Mouse (Mus musculus): ENCODE data around the gene Midn. TPM values are rescaled to one million over a fixed set of nuclear protein-coding genes. Genes with fewer than 3 reads are reported as not detected.

Gene Midn
- polyA plus RNA-seq, 1 experiment from 2014 or later: 3.1 TPM

- no peaks in the 10 kb centered on the region for H3K9me3 ChIP-seq (replicated peaks)
- H3K27me3 ChIP-seq: peaks cover 11% of the 10 kb centered on the region
- peak; percentile 20; the same call in 1 of the 2 replicates for ATAC-seq (ENCODE audit: insufficient read depth)
- H3K27ac ChIP-seq (replicated peaks): 0 out of 2 replicates have a peak overlapping the region, but pooled peaks have one; percentile 2
- H3K4me2 ChIP-seq: no peak overlapping the region
- no peak overlapping the region for H3K4me3 ChIP-seq (replicated peaks)
- peaks cover 73% of the 10 kb centered on the region for H3K36me3 ChIP-seq (replicated peaks)
- peaks cover 74% of the 10 kb centered on the region for H3K4me1 ChIP-seq (replicated peaks)
- whole genome bisulfite sequencing (ENCODE audit: insufficient replicate concordance): 81% methylated on average over 18 of the region's 18 CpGs
- no peak overlapping the region for H3K9ac ChIP-seq
These were observed 17.6 kb upstream of the Midn start for GRCm38 (mm10) chr10:80130403-80131031.

- Histone ChIP-seq H3K9ac (no peak overlapping the region), H3K27me3 (peaks cover 20% of the 10 kb centered on the region), H3K36me3 (replicated peaks) (peaks cover 63% of the 10 kb centered on the region), H3K27ac (replicated peaks) (no peak overlapping the region), H3K4me1 (replicated peaks) (peaks cover 74% of the 10 kb centered on the region), H3K4me3 (replicated peaks) (no peak overlapping the region), H3K4me2 (peak overlapping the region; percentile 3; the same call in 1 of the 2 replicates), H3K9me3 (replicated peaks) (no peaks in the 10 kb centered on the region)
- ATAC-seq (ENCODE audit: insufficient read depth): no peak
- 42% methylated on average over 55 of the region's 55 CpGs for WGBS (ENCODE audit: insufficient replicate concordance)
These were observed 16.6 kb upstream of the Midn start for GRCm38 (mm10) chr10:80131316-80131951.

GRCm38 (mm10) chr10:80131952-80132350, 16.1 kb upstream of the Midn start:
- Histone ChIP-seq H3K4me2 (peak overlapping the region; percentile 3; the same call in 1 of the 2 replicates), H3K4me3 (replicated peaks) (no peak overlapping the region), H3K4me1 (replicated peaks) (peaks cover 74% of the 10 kb centered on the region), H3K27me3 (peaks cover 25% of the 10 kb centered on the region), H3K27ac (replicated peaks) (no peak overlapping the region), H3K36me3 (replicated peaks) (peaks cover 58% of the 10 kb centered on the region), H3K9ac (no peak overlapping the region), H3K9me3 (replicated peaks) (no peaks in the 10 kb centered on the region)
- no peak for ATAC-seq (ENCODE audit: insufficient read depth)
- 72% methylated on average over 27 of the region's 27 CpGs for WGBS (ENCODE audit: insufficient replicate concordance)

GRCm38 (mm10) chr10:80133226-80133849, 14.7 kb upstream of the Midn start:
- ATAC-seq (ENCODE audit: insufficient read depth): no peak
- Histone ChIP-seq H3K9me3 (replicated peaks) (no peaks in the 10 kb centered on the region), H3K4me2 (no peak overlapping the region), H3K4me3 (replicated peaks) (no peak overlapping the region), H3K36me3 (replicated peaks) (peaks cover 44% of the 10 kb centered on the region), H3K27ac (replicated peaks) (no peak overlapping the region), H3K4me1 (replicated peaks) (peaks cover 74% of the 10 kb centered on the region), H3K27me3 (peaks cover 39% of the 10 kb centered on the region), H3K9ac (no peak overlapping the region)
- WGBS (ENCODE audit: insufficient replicate concordance): 63% methylated on average over 8 of the region's 8 CpGs

GRCm38 (mm10) chr10:80134421-80134820, 13.7 kb upstream of the Midn start:
- peaks cover 76% of the 10 kb centered on the region for H3K4me1 ChIP-seq (replicated peaks)

GRCm38 (mm10) chr10:80135161-80135560, 12.9 kb upstream of the Midn start:
- Histone ChIP-seq H3K36me3 (replicated peaks) (peaks cover 26% of the 10 kb centered on the region), H3K4me1 (replicated peaks) (peaks cover 76% of the 10 kb centered on the region), H3K27ac (replicated peaks) (no peak overlapping the region), H3K4me2 (no peak overlapping the region), H3K9ac (no peak overlapping the region), H3K9me3 (replicated peaks) (no peaks in the 10 kb centered on the region), H3K4me3 (replicated peaks) (no peak overlapping the region), H3K27me3 (peaks cover 57% of the 10 kb centered on the region)
- WGBS (ENCODE audit: insufficient replicate concordance): 78% methylated on average over 10 of the region's 10 CpGs
- no peak for ATAC-seq (ENCODE audit: insufficient read depth)

More at GRCm38 (mm10) chr10:80134421-80134820, 13.7 kb upstream of the Midn start:
- peaks cover 34% of the 10 kb centered on the region for H3K36me3 ChIP-seq (replicated peaks)
- no peaks in the 10 kb centered on the region for H3K9me3 ChIP-seq (replicated peaks)
- no peak for ATAC-seq (ENCODE audit: insufficient read depth)
- H3K9ac ChIP-seq: no peak overlapping the region
- WGBS (ENCODE audit: insufficient replicate concordance): 85% methylated on average over 9 of the region's 9 CpGs
- H3K27ac ChIP-seq (replicated peaks): no peak overlapping the region
- H3K4me3 ChIP-seq (replicated peaks): no peak overlapping the region
- peaks cover 50% of the 10 kb centered on the region for H3K27me3 ChIP-seq
- no peak overlapping the region for H3K4me2 ChIP-seq

GRCm38 (mm10) chr10:80135641-80136040, 12.4 kb upstream of the Midn start:
- no peak overlapping the region for H3K27ac ChIP-seq (replicated peaks)
- no peak overlapping the region for H3K4me2 ChIP-seq
- no peak overlapping the region for H3K9ac ChIP-seq
- no peak overlapping the region for H3K4me3 ChIP-seq (replicated peaks)
- H3K9me3 ChIP-seq (replicated peaks): no peaks in the 10 kb centered on the region
- ATAC-seq (ENCODE audit: insufficient read depth): no peak
- 70% methylated on average over 1 of the region's 1 CpGs for WGBS (ENCODE audit: insufficient replicate concordance)
- H3K36me3 ChIP-seq (replicated peaks): peaks cover 21% of the 10 kb centered on the region
- H3K27me3 ChIP-seq: peaks cover 62% of the 10 kb centered on the region
- peaks cover 77% of the 10 kb centered on the region for H3K4me1 ChIP-seq (replicated peaks)

GRCm38 (mm10) chr10:80136179-80136951, 11.7 kb upstream of the Midn start:
- Histone ChIP-seq H3K9ac (no peak overlapping the region), H3K4me1 (replicated peaks) (peaks cover 77% of the 10 kb centered on the region), H3K36me3 (replicated peaks) (peaks cover 14% of the 10 kb centered on the region), H3K27me3 (peaks cover 63% of the 10 kb centered on the region), H3K9me3 (replicated peaks) (no peaks in the 10 kb centered on the region), H3K4me2 (peak overlapping the region; percentile 96), H3K4me3 (replicated peaks) (peak overlapping the region; percentile 62), H3K27ac (replicated peaks) (no peak overlapping the region)
- ATAC-seq (ENCODE audit: insufficient read depth): no peak
- WGBS (ENCODE audit: insufficient replicate concordance): 25% methylated on average over 49 of the region's 49 CpGs

GRCm38 (mm10) chr10:80136952-80137625, 11.0 kb upstream of the Midn start:
- Histone ChIP-seq H3K9me3 (replicated peaks) (no peaks in the 10 kb centered on the region), H3K27ac (replicated peaks) (no peak overlapping the region), H3K4me2 (peak overlapping the region; percentile 96), H3K4me1 (replicated peaks) (peaks cover 76% of the 10 kb centered on the region), H3K9ac (0 out of 2 replicates have a peak overlapping the region, but pooled peaks have one; percentile 11), H3K4me3 (replicated peaks) (peak overlapping the region; percentile 62), H3K36me3 (replicated peaks) (peaks cover 7% of the 10 kb centered on the region), H3K27me3 (peaks cover 63% of the 10 kb centered on the region)
- WGBS (ENCODE audit: insufficient replicate concordance): 2% methylated on average over 29 of the region's 29 CpGs
- no peak for ATAC-seq (ENCODE audit: insufficient read depth)
